Mouse (Mus musculus): ENCODE measurements around the gene Inhbb.

DNA sequence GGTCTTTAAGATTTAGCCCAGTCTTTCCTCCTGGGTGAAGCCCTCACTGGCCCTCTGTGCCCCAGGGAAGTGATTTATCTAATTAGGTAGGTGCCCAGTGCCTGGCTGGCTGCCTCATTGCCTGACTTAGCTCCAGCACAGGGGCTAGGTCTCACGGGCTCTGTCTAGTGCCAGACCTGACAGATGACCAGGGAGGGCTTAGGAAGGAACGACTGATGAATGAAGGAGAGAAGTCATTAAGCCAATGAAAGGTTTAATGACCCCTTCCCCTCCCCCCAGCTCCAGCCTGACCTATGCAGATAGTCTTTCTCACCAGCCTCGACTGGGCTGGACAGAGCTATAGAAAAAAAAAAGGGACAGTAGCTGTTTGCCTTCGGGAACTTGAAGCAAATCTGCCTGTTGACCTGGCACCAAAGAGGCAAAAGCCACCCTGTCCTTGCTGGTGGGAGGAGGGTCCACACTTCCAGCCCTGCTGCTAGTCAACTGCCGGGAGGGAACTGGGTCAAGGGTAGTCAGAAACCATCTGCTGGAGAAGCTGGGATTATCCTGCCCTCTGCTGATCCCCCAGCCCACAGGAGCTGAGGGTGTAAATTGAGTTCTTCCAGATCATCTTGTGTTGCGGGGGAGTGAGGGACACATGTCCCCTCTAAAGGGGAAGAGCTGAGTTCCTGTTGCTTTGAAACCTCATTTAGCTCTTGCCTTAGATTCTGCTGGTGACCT is 2.3 kb upstream of the Inhbb start:
- TF ChIP-seq POLR2A (IDR thresholded peaks at IDR 0.05; ENCODE audit: low read depth, low read length) (no peak), CTCF (IDR thresholded peaks at IDR 0.05; ENCODE audit: borderline replicate concordance, insufficient read depth, low read length) (no peak)
